Mouse (Mus musculus): ENCODE data around the gene Cspg5.

- TF ChIP-seq CTCF (IDR thresholded peaks at IDR 0.05; ENCODE audit: extremely low read depth, insufficient read length, insufficient replicate concordance, low read depth, low read length) (no peak), POLR2A (IDR thresholded peaks at IDR 0.05; ENCODE audit: low read depth, low read length) (peak; percentile 70)
Observed at GRCm38 (mm10) chr9:110304969-110305651, 61.5 kb downstream of the Cspg5 start, which contains the start of gene Elp6.
